Mouse (Mus musculus) midbrain, embryonic 14.5 days (tissue): ENCODE measurements at regions not wholly inside any gene's neighbourhood (a gene's known extent, or its start where the extent isn't known, plus 50 kb on each side); places are given as distances from the start of the nearest gene placed in this dataset.

Source experiments
- ATAC-seq: fragments of 200-750 bp; cut with Nextera tagmentation; 2 replicates; pipeline ENCODE4 v1.8.0; 2017; ENCODE audit warnings: moderate number of reproducible peaks, moderate library complexity; ENCODE audit not compliant: low FRiP score, low TSS enrichment
- DNase-seq: peaks from one replicate; pipeline ENCODE4 v3.0.0-alpha.2; 2015
- H3K27ac ChIP-seq: fragments of 300-500 bp; sonication (generic); replicated peaks from 2 replicates; pipeline ENCODE4 v1.5.1; 2014; ENCODE audit warnings: mild to moderate bottlenecking, low read depth, low read length, moderate library complexity
- H3K27me3 ChIP-seq: fragments of 300-500 bp; sonication (generic); 2 replicates; pipeline ENCODE4 v1.6.1; 2014; ENCODE audit warnings: low read length, control low read depth, mixed read lengths; ENCODE audit not compliant: control insufficient read depth, insufficient read depth
- H3K36me3 ChIP-seq: fragments of 300-500 bp; sonication (generic); 2 replicates; pipeline ENCODE4 v1.6.1; 2014; ENCODE audit warnings: low read length, control low read depth; ENCODE audit not compliant: control insufficient read depth, insufficient read depth
- H3K4me1 ChIP-seq: fragments of 300-500 bp; sonication (generic); 2 replicates; pipeline ENCODE4 v1.6.1; 2014; ENCODE audit warnings: mild to moderate bottlenecking, antibody characterized with exemption, low read length, control low read depth; ENCODE audit not compliant: control insufficient read depth, insufficient read depth
- H3K4me2 ChIP-seq: fragments of 300-500 bp; sonication (generic); 2 replicates; pipeline ENCODE4 v1.6.1; 2014; ENCODE audit warnings: mild to moderate bottlenecking, low read length, moderate library complexity
- H3K4me3 ChIP-seq: fragments of 300-500 bp; sonication (generic); replicated peaks from 2 replicates; pipeline ENCODE4 v1.5.1; 2014; ENCODE audit warnings: low read depth, low read length
- H3K9ac ChIP-seq: fragments of 300-500 bp; sonication (generic); replicated peaks from 2 replicates; pipeline ENCODE4 v1.6.1; 2014; ENCODE audit warnings: mild to moderate bottlenecking, low read length, moderate library complexity
- H3K9me3 ChIP-seq: fragments of 300-500 bp; sonication (generic); 2 replicates; pipeline ENCODE4 v1.6.1; 2016; ENCODE audit warnings: low read length, control low read depth, mixed read lengths; ENCODE audit not compliant: control insufficient read depth
- WGBS: fragments of 180-500 bp; shearing (Covaris S2); extraction: QIAGEN DNeasy Blood & Tissue Kit; methylation state at CpG from one replicate; pipeline ENCODE4 v1.1.7; 2014; 5-methylcytosine and 5-hydroxymethylcytosine counted together

GRCm38 (mm10) chr13:39836053-39836584 lies 525.1 kb downstream of the Ofcc1 start:
- Histone ChIP-seq H3K4me2 (no peak overlapping the region), H3K9me3 (no peaks in the 10 kb centered on the region), H3K4me1 (0 out of 2 replicates have a peak, but pooled peaks cover 2% of the 10 kb centered on the region), H3K4me3 (no peak overlapping the region), H3K27me3 (no peaks in the 10 kb centered on the region), H3K27ac (no peak overlapping the region), H3K9ac (no peak overlapping the region), H3K36me3 (no peaks in the 10 kb centered on the region)
- ATAC-seq (no peak), DNase-seq (peak; percentile 29)
- WGBS = 73% methylated on average over 5 of the region's 5 CpGs

DNA sequence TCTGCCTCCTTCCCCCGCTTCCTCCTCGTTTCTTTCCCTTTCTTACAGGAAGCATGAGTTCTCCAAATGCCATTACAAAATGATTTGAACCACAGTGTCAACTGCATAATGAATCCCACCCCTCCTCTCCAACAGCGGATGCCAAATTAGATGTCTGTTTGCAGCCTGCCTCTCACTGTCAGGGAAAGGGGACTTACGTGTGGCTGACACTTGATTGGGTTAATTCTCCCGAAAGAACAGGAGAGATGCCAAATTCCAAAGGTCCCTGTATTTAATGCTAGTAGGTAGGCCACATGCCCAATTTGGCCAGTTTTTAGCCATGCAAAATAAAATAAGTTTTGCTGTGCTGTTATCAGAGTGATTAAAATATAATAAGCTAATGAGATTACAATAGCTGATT lies 525.9 kb downstream of the Ofcc1 start:
- WGBS = 25% methylated on average over 5 of the region's 5 CpGs
- peak; percentile 37 for DNase-seq
- Histone ChIP-seq H3K4me1 (0 out of 2 replicates have a peak, but pooled peaks cover 2% of the 10 kb centered on the region), H3K4me2 (peak overlapping the region; percentile 26; the same call in 1 of the 2 replicates), H3K9me3 (no peaks in the 10 kb centered on the region), H3K9ac (no peak overlapping the region), H3K27me3 (no peaks in the 10 kb centered on the region), H3K27ac (no peak overlapping the region), H3K36me3 (no peaks in the 10 kb centered on the region), H3K4me3 (no peak overlapping the region)
- no peak for ATAC-seq

GRCm38 (mm10) chr13:39834521-39835245 lies 526.6 kb downstream of the Ofcc1 start:
- ATAC-seq (no peak), DNase-seq (peak; percentile 43)
- Histone ChIP-seq H3K9ac (no peak overlapping the region), H3K27me3 (no peaks in the 10 kb centered on the region), H3K9me3 (no peaks in the 10 kb centered on the region), H3K36me3 (no peaks in the 10 kb centered on the region), H3K4me2 (peak overlapping the region; percentile 26; the same call in 1 of the 2 replicates), H3K4me1 (0 out of 2 replicates have a peak, but pooled peaks cover 2% of the 10 kb centered on the region), H3K4me3 (no peak overlapping the region), H3K27ac (no peak overlapping the region)
- WGBS = 32% methylated on average over 9 of the region's 9 CpGs

DNA sequence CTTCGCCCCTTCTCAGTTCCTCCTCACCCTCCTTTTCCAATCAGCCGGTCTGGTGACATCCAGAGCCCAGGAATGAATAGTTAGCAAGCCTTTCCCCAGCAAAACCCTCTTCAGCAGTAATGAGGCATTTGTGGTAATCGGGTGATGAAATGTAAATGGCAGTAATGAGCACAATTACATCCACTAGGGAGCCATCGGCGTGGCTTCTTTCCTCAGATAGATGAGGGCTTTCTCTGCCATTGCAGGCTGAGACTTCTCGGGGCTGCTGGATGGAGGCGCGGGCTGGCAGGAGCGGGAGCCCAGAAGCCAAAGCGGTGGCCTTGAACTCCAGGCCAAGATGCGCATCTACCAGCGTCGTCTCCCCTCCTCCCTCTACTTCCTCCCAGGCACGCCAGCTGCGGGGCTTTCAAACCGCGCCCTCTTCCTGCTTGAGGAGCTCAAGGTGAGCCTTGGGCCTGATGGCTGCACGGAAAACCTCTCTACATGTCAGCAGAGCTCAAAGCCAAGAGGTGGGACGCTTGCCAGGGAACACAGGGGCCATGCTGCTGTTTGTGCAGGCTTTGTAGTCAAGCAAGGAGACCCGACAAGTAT lies 537.2 kb downstream of the Ofcc1 start:
- H3K27me3 ChIP-seq = 0 out of 2 replicates have a peak, but pooled peaks cover 2% of the 10 kb centered on the region
- peaks cover 13% of the 10 kb centered on the region for H3K4me1 ChIP-seq
- peak; percentile 55 for ATAC-seq
- H3K9me3 ChIP-seq = no peaks in the 10 kb centered on the region
- H3K36me3 ChIP-seq = no peaks in the 10 kb centered on the region
- H3K4me3 ChIP-seq = peak overlapping the region; percentile 33
- peak overlapping the region; percentile 58 for H3K4me2 ChIP-seq
- H3K9ac ChIP-seq = peak overlapping the region; percentile 52
- WGBS = 10% methylated on average over 20 of the region's 20 CpGs
- peak overlapping the region; percentile 64 for H3K27ac ChIP-seq
- DNase-seq = no peak

- Histone ChIP-seq H3K36me3 (no peaks in the 10 kb centered on the region), H3K9ac (peak overlapping the region; percentile 52), H3K4me1 (peaks cover 13% of the 10 kb centered on the region), H3K9me3 (no peaks in the 10 kb centered on the region), H3K4me2 (peak overlapping the region; percentile 58), H3K4me3 (peak overlapping the region; percentile 33), H3K27ac (peak overlapping the region; percentile 64), H3K27me3 (0 out of 2 replicates have a peak, but pooled peaks cover 2% of the 10 kb centered on the region)
- DNase-seq (peak; percentile 69), ATAC-seq (peak; percentile 53; the same call in 1 of the 2 replicates)
- 19% methylated on average over 15 of the region's 15 CpGs for WGBS
These were observed 537.8 kb downstream of the Ofcc1 start for GRCm38 (mm10) chr13:39823346-39823954.

GRCm38 (mm10) chr13:39774554-39774953 lies 586.7 kb downstream of the Ofcc1 start:
- Histone ChIP-seq H3K9me3 (no peaks in the 10 kb centered on the region), H3K4me2 (no peak overlapping the region), H3K27me3 (no peaks in the 10 kb centered on the region), H3K4me3 (no peak overlapping the region), H3K4me1 (no peaks in the 10 kb centered on the region), H3K36me3 (no peaks in the 10 kb centered on the region), H3K9ac (no peak overlapping the region), H3K27ac (no peak overlapping the region)
- DNase-seq = no peak
- 83% methylated on average over 5 of the region's 5 CpGs for WGBS
- no peak for ATAC-seq

GRCm38 (mm10) chr13:39774111-39774510 lies 587.1 kb downstream of the Ofcc1 start:
- Histone ChIP-seq H3K36me3 (no peaks in the 10 kb centered on the region), H3K4me2 (no peak overlapping the region), H3K9me3 (no peaks in the 10 kb centered on the region), H3K9ac (no peak overlapping the region), H3K4me3 (no peak overlapping the region), H3K27ac (no peak overlapping the region), H3K4me1 (no peaks in the 10 kb centered on the region), H3K27me3 (no peaks in the 10 kb centered on the region)
- ATAC-seq (no peak), DNase-seq (peak; percentile 12)
- WGBS = 80% methylated on average over 8 of the region's 8 CpGs

GRCm38 (mm10) chr13:39769228-39769627 lies 592.0 kb downstream of the Ofcc1 start:
- H3K36me3 ChIP-seq = no peaks in the 10 kb centered on the region
- no peak overlapping the region for H3K4me2 ChIP-seq
- H3K9me3 ChIP-seq = no peaks in the 10 kb centered on the region
- no peak overlapping the region for H3K4me3 ChIP-seq
- DNase-seq (peak; percentile 3), ATAC-seq (no peak)
- H3K27ac ChIP-seq = no peak overlapping the region
- no peaks in the 10 kb centered on the region for H3K4me1 ChIP-seq
- 72% methylated on average over 4 of the region's 4 CpGs for whole genome bisulfite sequencing
- no peaks in the 10 kb centered on the region for H3K27me3 ChIP-seq
- no peak overlapping the region for H3K9ac ChIP-seq
